Mouse (Mus musculus): Measurements from ENCODE around the gene Lrrfip1.

- TF ChIP-seq CTCF (IDR thresholded peaks at IDR 0.05; ENCODE audit: control insufficient read depth, insufficient read depth, insufficient read length), result no peak
- TF ChIP-seq MAX (IDR thresholded peaks at IDR 0.05), result no peak
- no peak for TF ChIP-seq CEBPB (IDR thresholded peaks at IDR 0.05; ENCODE audit: low read depth)
- TF ChIP-seq MYOG (IDR thresholded peaks at IDR 0.05; ENCODE audit: control insufficient read depth, extremely low read depth, insufficient read length), result no peak
- TF ChIP-seq USF1 (IDR thresholded peaks at IDR 0.05; ENCODE audit: low read depth), result no peak
- no peak for TF ChIP-seq MYOD1 (IDR thresholded peaks at IDR 0.05; ENCODE audit: control insufficient read depth, insufficient read length, low read depth)
- TF ChIP-seq FOSL1 (IDR thresholded peaks at IDR 0.05; ENCODE audit: insufficient read depth, low read length, poor library complexity, severe bottlenecking), result no peak
These were observed 31.0 kb upstream of the Lrrfip1 start for GRCm38 (mm10) chr1:90967583-90967982.

Data from C2C12 (cell line).